ENCODE assay signal across 11 mouse cellular contexts in genomic region chrX:169906054-169906508, GRCm38 (mm10).
DNase-seq lines count a peak whose midpoint lies in the region; ATAC-seq and TF ChIP-seq lines count a peak whose summit lies in the region.
"Had no signal": no experiment of that assay in that cellular context is flagged by ENCODE, and none has a peak within 500 bp of the region (broad histone marks: within the 10 kb centered on the region; RNA-seq: fewer than 3 reads in every experiment).

No protein-coding gene starts in this region.

- WGBS in heart, adult 2 months, result 29% methylated on average over 5 of the region's 5 CpGs
- 6% methylated on average over 5 of the region's 5 CpGs for WGBS in hindbrain, embryonic 13.5 days
- WGBS in intestine, embryonic 15.5 days, result 31% methylated on average over 5 of the region's 5 CpGs

- H3K79me2 ChIP-seq in heart, adult 2 months (replicated peaks; ENCODE audit: control insufficient read depth, insufficient read depth, low read length), result no peaks in the 10 kb centered on the region

- H3K9me3 ChIP-seq in hindbrain, embryonic 13.5 days, result no peaks in the 10 kb centered on the region
- no peaks in the 10 kb centered on the region for H3K9me3 ChIP-seq in intestine, embryonic 15.5 days
- H3K9me3 ChIP-seq: megakaryocyte, embryonic 14.5 days had no signal

- peaks cover 1% of the 10 kb centered on the region for H3K4me1 ChIP-seq in heart, adult 2 months (ENCODE audit: control insufficient read depth, insufficient read depth, low read length)
- peaks cover 5% of the 10 kb centered on the region; the same call in 1 of the 2 replicates for H3K4me1 ChIP-seq in hindbrain, embryonic 13.5 days (replicated peaks)
- no peaks in the 10 kb centered on the region for H3K4me1 ChIP-seq in intestine, embryonic 15.5 days (replicated peaks)

- H3K27ac ChIP-seq in heart, adult 2 months, result no peak overlapping the region
- no peak overlapping the region for H3K27ac ChIP-seq in hindbrain, embryonic 13.5 days
- no peak overlapping the region for H3K27ac ChIP-seq in intestine, embryonic 15.5 days

- H3K36me3 ChIP-seq in heart, adult 2 months (ENCODE audit: control insufficient read depth, insufficient read depth, low read length), result no peaks in the 10 kb centered on the region
- H3K36me3 ChIP-seq in hindbrain, embryonic 13.5 days, result no peaks in the 10 kb centered on the region
- H3K36me3 ChIP-seq in intestine, embryonic 15.5 days, result no peaks in the 10 kb centered on the region

- H3K4me2 ChIP-seq in hindbrain, embryonic 13.5 days, result no peak overlapping the region
- no peak overlapping the region for H3K4me2 ChIP-seq in intestine, embryonic 15.5 days (replicated peaks)

- H3K4me3 ChIP-seq in heart, adult 2 months, result no peak overlapping the region
- H3K4me3 ChIP-seq in hindbrain, embryonic 13.5 days, result no peak overlapping the region
- no peak overlapping the region for H3K4me3 ChIP-seq in intestine, embryonic 15.5 days (replicated peaks)
- H3K4me3 ChIP-seq: megakaryocyte, embryonic 14.5 days had no signal

- no peak for TF ChIP-seq POLR2A in heart, adult 2 months (IDR thresholded peaks at IDR 0.05; ENCODE audit: insufficient read depth, low read depth, low read length)

- no peak for TF ChIP-seq CTCF in heart, adult 2 months (IDR thresholded peaks at IDR 0.05)

- H3K27me3 ChIP-seq in heart, adult 2 months (ENCODE audit: control insufficient read depth, insufficient read depth, low read length), result no peaks in the 10 kb centered on the region
- H3K27me3 ChIP-seq in hindbrain, embryonic 13.5 days, result peaks cover 47% of the 10 kb centered on the region
- H3K27me3 ChIP-seq in intestine, embryonic 15.5 days (replicated peaks), result 0 out of 2 replicates have a peak, but pooled peaks cover 6% of the 10 kb centered on the region
- H3K27me3 ChIP-seq: megakaryocyte, embryonic 14.5 days had no signal

- H3K9ac ChIP-seq in heart, adult 2 months (ENCODE audit: low read depth, low read length), result no peak overlapping the region
- H3K9ac ChIP-seq in hindbrain, embryonic 13.5 days, result no peak overlapping the region
- no peak overlapping the region for H3K9ac ChIP-seq in intestine, embryonic 15.5 days

- peak; percentile 43; the same call in 1 of the 2 replicates for ATAC-seq in hindbrain, embryonic 13.5 days (ENCODE audit: low FRiP score)
- no peak for ATAC-seq in intestine, embryonic 15.5 days
- ATAC-seq in activated CD4-positive, CD25-positive, alpha-beta regulatory T cell, adult 4 months, result no peak

- intact Hi-C loops in heart, adult 2 months (cut with DNase I), result loop anchor here (1.0 to 10.0 kb wide), 2 partner anchors 20 to 101 kb away; no protein-coding TSS in a partner anchor

- no peak for TF ChIP-seq EP300 in heart, adult 2 months (IDR thresholded peaks at IDR 0.05; ENCODE audit: insufficient read depth, low read depth, low read length)

- DNase-seq in heart, adult 11 months, result peak; percentile 82
- DNase-seq in heart, adult 2 months, result no peak
- DNase-seq in R1 (ENCODE audit: low read depth, low spot score), result peak; percentile 50
- peak; percentile 48 for DNase-seq in mesoderm, embryonic 11.5 days (ENCODE audit: low read depth, low spot score)
- DNase-seq in layer of hippocampus, postnatal 10 days (ENCODE audit: low spot score in 2 of 2), result no peak
- DNase-seq: cerebellum, postnatal 14 days; right cerebral cortex, postnatal 14 days had no signal

Comparison
In these comparisons a context has a peak if more than half of its experiments do, and no peak if none do; other contexts are left out.
1. DNase-seq: peak in heart, adult 11 months (single experiment), R1 (single experiment) and mesoderm, embryonic 11.5 days (single experiment); none in heart, adult 2 months (0 of 2) and layer of hippocampus, postnatal 10 days (0 of 2).